Mouse (Mus musculus) inflammation-experienced regulatory T-cells, adult 6 months (primary cell): ENCODE results near the gene Vapa. TPM values are rescaled to one million over a fixed set of nuclear protein-coding genes. Genes with fewer than 3 reads are reported as not detected.
A peak's percentile ranks its signal among the peaks of the same experiment; 100 is the strongest.

Experiments
- ATAC-seq: one replicate; pipeline ENCODE4 v1.8.0; 2017
- polyA plus RNA-seq, 3 experiments: library from polyadenylated mRNA; unstranded; fragments of 100-300 nt; shearing (Covaris generic); gene quantifications; one replicate each; pipeline ENCODE4 v1.2.1; 2017

Gene Vapa
- polyA plus RNA-seq, 3 experiments from 2014 or later = 29.2 to 40.2 (median 37.4) TPM

- no peak for ATAC-seq
Observed at GRCm38 (mm10) chr17:65623130-65623529, 9.8 kb upstream of the Vapa start.

GRCm38 (mm10) chr17:65618431-65618830, 5.1 kb upstream of the Vapa start:
- no peak for ATAC-seq

DNA sequence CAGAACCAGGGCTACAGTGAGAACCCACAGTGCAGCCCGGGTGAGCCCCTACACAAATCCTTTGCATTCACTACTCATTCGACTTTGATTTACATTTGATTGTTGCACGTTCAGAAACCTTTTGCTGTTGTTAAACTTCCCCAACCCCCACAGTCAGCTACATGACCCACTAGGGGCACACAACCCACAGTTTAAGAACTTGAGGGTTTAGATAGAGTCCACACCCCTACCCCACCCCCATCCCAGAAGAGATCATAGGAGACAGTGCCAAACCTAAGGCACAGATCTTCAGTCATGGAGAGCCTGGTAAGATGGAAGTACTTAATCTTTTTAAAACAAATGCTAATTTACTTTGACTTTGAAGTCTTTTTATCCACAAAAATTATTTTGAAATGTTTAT, 2.3 kb upstream of the Vapa start:
- ATAC-seq = no peak

DNA sequence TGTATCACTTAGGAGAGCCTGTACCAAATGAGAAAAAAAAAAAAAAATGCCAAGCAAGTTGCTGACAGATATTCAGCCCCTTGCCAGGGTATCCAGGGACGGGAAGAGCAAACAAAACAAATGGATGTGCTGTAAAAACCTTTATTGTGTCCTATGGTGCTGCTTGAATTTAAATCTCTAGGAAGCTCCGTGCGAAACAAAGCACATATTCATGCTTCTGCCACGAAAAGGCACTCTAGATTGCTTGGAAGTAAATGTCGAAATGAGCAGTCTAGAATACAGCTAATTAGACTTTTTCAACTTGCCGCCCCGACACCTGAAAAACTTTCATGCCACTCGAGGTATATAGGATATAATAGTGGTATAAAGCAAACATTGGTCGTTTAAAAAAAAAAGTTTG, 1.1 kb upstream of the Vapa start:
- ATAC-seq = no peak

- peak; percentile 38 for ATAC-seq
Observed at GRCm38 (mm10) chr17:65613142-65613462, 253 bp downstream of the Vapa start.

GRCm38 (mm10) chr17:65612391-65613141, 789 bp downstream of the Vapa start:
- peak; percentile 4 for ATAC-seq

DNA sequence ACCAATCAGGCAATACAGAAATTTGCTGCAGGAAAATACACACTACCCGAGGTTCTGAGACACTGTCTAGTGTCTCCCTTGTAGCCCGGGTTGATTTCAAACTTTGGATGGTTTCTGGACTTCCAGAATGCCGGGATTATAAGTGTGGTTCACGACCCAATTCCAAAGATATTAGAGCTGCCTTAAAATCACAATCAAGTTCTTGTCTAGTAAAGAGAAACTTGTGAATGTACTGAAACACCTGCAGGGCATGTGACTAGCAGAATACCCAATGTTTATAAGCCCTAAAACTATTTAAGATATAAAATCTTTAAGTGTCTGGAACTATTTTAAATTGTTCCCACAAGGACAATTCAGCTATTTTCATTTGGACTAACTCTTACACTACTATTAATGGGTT, 1.6 kb downstream of the Vapa start:
- ATAC-seq = no peak

DNA sequence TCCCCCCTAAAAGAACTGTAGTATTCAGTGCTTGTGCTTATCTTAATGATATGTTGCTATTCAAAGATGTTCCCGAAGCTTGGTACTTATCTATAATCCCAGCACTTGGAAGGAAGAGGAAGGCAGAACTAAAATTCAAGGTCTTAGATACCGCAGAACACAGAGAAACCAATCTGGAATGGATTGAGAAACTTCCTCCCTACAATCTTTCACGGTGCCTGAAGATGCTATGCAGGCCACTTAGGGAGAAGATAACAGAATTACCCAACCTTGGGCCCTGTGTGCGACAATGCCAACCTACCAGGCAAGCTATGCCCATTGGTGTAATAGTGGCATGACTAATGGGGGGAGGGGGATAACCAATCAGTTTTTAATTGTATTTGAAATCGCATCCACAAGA, 4.6 kb downstream of the Vapa start:
- ATAC-seq = no peak

- ATAC-seq = no peak
Observed at GRCm38 (mm10) chr17:65608312-65608687, 5.1 kb downstream of the Vapa start.

DNA sequence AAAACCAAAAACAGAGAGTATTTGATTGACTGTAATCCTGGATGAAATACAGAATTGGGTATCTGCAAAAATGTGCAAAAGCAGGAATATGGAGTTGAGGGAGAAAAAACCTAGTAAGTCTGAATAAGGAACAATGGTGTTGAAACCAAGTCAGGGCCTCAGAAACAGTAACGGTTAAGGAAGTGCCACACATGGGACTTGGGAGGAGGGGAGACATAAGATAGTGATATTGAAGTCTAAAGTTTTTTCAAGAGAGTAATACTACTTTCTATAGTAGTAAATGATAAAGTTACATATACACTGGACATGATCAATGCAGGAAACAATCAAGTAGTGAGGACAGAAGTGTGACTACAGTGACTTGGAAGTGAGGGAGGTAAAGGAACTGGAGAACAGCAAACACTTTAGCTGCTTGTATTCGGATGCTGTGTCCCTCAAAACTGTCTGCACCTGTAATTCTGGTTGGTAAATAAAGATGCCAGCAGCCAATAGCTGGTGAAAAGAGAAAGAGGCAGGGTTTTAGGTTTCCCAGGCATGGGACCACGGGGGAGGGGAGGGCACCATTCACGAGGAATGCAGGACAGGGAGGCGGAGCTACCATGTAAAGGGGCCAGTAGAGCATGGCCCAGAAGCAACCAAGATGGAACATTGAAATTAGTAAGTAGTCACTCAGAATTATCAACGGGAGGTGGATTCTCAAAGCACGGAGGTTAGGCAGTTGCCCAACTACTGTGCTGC, 5.6 kb downstream of the Vapa start:
- no peak for ATAC-seq

DNA sequence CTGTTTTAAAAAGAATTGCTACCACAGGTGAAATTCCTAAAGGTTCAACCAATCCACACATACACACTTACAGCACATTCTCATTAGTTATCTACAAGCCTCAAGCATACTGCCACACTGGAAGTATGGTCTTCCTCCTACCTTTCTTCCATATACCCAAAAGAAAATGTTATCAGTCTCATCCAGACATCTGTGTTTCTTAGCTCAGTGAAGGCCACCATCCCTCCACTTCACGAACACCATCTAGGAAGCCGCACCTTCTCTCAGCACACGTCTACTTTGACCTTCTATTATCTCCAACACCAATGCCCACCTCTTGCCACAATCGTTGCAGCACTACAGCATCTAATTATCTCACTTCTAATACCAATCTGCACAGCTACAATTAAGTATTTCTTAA, 7.3 kb downstream of the Vapa start:
- ATAC-seq = no peak

- ATAC-seq = no peak
Observed at GRCm38 (mm10) chr17:65604892-65605291, 8.5 kb downstream of the Vapa start.

GRCm38 (mm10) chr17:65604315-65604714, 9.0 kb downstream of the Vapa start:
- peak; percentile 49 for ATAC-seq

DNA sequence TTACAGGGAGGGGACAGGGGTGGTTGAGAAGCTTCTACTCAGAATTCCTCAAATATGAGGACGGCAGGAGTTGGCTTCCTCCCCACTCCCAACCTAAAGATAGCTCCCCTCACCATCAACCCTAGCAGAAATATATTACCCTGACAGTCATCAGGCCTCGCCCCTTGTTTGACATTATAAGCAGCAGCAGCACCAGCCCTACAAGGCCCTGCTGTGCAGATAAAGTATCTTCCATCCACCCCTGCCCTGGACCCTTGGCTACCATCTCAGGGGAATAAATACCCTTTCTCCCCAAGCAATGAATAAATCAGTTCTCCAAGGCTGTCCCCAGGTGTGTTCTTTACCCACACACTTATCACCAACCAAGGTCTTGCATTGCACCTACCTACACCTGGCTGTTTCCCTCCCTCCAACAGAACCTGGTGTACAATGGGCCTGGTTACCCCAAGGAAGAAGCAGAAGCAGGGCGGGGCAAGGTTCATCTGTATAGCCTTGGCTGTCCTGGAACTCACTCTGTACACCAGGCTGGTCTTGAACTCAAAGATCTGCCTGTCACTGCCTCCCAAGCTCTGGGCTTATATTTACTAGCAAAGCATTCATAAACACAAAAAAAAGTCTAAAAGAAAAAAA, 15.4 kb downstream of the Vapa start:
- no peak for ATAC-seq

- no peak for ATAC-seq
Observed at GRCm38 (mm10) chr17:65594687-65595086, 18.7 kb downstream of the Vapa start.

DNA sequence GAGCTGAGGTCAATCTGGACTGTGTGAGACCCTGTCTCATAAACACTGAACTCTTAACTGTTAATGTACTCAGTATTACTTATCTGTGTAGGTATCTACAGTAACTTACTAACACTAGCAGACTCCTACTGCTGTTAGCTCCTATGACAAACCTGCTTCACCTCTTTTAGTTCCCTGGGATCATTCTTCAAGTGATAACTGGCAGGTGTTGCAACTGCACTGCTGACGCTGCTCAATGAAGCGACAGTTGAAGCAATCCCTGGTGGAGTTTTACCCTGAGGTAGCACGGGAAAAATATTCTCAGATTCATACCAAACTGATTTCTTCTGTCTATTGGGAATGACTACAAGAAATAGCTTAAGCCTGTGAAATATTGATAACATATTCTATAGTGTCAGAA, 26.5 kb downstream of the Vapa start:
- no peak for ATAC-seq

DNA sequence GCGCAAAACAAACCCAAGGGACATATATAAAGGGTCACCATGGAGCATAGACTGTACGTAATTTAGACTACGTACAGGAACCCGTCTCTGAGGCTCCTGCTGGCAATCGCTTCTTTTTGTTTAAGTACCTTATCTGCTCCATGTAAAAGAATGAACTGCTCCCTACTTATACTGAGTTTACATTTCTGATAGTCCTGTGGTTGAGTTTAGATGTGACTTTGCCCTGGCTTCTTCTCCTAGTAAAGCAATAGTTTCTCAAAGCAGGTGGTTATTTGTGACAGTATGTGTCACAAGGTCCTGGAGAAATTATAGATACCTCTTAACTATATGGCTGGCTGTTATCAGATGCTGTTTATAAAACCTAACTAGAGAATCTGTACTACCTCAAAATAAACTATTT, 31.9 kb downstream of the Vapa start:
- no peak for ATAC-seq

- no peak for ATAC-seq
Observed at GRCm38 (mm10) chr17:65579766-65580165, 33.6 kb downstream of the Vapa start.

GRCm38 (mm10) chr17:65575339-65575738, 38.0 kb downstream of the Vapa start:
- peak; percentile 61 for ATAC-seq

DNA sequence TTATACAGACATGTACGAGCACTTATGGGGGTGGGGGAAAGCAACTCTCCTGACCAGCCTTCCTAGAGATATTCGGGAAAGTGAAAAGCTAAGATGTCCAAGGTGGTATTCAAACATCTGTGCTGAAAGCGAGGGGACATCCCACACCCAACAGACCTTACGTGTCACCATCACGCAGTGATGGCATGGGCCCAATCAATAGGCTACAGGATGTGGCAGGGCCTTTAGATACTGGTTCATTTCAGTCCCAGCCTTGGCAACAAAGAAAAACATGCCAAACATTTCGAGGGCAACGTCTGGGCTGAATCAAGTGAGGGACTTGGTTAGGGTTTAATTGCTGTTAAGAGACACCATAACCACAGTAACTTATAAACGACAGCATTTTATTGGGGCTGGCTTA, 38.5 kb downstream of the Vapa start:
- no peak for ATAC-seq

GRCm38 (mm10) chr17:65571866-65572265, 41.5 kb downstream of the Vapa start:
- no peak for ATAC-seq

DNA sequence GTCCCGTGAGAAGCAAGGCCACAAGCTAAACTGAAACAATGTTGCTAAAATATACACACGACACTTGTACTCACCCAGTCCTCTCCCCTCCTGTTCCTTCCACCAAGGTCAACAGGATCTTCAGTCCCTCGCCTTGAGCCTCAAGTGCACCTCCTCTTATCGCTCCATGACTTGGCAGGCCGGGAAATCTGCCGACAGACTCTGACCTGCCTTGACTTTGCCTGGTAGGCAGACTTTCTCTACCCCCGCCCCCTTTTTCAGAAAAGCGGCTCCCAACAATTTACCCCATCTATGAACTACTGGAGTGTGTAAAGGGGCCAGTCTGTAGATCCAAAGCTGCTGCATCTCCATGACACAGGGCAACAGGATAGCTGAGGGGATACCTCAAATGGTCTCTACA, 41.9 kb downstream of the Vapa start:
- no peak for ATAC-seq

GRCm38 (mm10) chr17:65564189-65564588, 49.2 kb downstream of the Vapa start:
- no peak for ATAC-seq

GRCm38 (mm10) chr17:65563345-65563744, 50.0 kb downstream of the Vapa start:
- ATAC-seq = no peak
